Mouse (Mus musculus): ENCODE measurements around the gene Vmn1r87.

The Vmn1r87 gene

GRCm38 (mm10) chr7:13140057-13140456 lies at the start of gene Vmn1r87:
Vmn1r87 (minus strand) TSS chr7:13140157.
- DNase-seq (ENCODE audit: low spot score in 2 of 2) = no peak

GRCm38 (mm10) chr7:13159268-13159667 lies 19.3 kb upstream of the Vmn1r87 start, which contains the start of gene Vmn1r88:
Vmn1r88 (plus strand) TSS chr7:13159568.
- DNase-seq (ENCODE audit: low spot score in 2 of 2) = no peak

DNA sequence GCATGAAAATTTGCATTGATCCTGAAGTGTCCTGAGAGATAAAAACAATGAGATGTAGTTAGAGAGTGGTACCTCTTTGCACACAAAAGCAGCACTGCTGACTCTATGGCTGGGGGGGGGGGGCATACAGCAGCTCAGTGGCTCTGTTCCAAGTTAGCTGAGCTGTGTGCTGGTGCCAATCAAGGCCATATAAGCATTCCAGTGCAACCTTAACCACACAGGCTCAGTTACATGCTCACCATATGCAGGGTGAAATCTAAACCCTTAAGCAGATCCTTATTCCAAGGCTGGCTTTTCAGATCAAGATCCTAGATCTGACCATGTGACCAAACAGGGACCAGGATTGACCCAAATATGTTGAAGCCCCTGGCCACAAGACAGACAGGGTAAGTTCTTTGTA lies 2.6 kb downstream of the Vmn1r87 start:
- no peak for DNase-seq (ENCODE audit: low spot score in 2 of 2)

GRCm38 (mm10) chr7:13131856-13132255 lies 8.1 kb downstream of the Vmn1r87 start:
- DNase-seq (ENCODE audit: low spot score in 2 of 2) = no peak

DNA sequence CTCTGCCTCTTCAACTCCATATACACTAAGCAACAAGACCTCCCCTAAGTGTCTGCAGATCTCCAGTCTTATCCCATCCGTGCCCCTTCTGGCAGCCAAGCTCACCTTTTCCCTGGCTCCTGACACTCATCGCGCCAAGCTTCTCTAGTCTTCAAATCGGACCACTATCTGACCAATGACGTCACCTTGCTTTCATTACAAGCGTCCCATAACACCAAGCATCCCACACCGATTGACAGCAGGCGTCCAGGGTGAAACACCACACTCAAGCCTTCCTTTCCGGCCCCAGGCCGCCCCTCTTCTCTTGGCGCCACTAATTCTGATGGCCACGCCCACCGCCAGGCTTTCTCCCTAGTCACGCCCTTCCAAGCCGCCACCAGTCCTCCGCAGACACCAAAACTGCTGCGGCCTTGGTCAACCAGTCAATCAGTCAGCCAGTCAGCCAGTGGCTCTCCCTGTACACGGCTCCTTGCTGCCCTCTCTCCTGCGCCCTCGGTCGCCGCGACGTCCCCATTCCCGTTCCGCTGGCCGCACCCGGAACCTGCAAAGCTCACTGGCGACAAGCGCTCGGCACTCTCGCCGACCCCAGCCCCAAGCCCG lies 16.3 kb downstream of the Vmn1r87 start:
- DNase-seq (ENCODE audit: low spot score in 2 of 2) = peak in 1 of 2 experiments; percentile 2

GRCm38 (mm10) chr7:13119817-13120216 lies 20.1 kb downstream of the Vmn1r87 start, which contains the start of gene Vmn1r86:
Vmn1r86 (minus strand) TSS chr7:13119917.
- no peak for DNase-seq (ENCODE audit: low spot score in 2 of 2)

DNA sequence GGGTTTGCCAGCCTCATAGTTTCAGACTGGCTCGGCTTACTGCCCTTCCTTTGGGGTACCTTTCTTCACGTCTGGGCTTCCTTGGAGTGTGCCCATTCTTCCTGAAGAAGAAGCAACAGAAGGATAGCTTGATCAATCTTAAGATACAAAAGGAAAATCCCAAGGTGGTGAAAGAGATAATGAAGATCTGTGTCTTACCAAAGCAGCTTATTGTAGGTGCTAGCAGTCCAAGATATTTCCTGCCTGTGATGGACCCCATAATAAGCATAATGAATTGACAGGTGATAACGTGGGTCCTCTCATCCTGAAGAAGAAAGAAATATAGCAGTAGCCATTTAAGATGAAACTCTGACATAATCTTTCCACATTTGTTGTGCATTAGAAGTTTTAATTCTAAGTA lies 44.9 kb downstream of the Vmn1r87 start, which contains the start of gene Vmn1r85:
Vmn1r85 (minus strand) TSS at position 101 of the 400 bp plus-strand sequence.
- no peak for DNase-seq (ENCODE audit: low spot score in 2 of 2)

All from cerebellum, postnatal 4 days (tissue).